Mouse (Mus musculus) CH12.LX (cell line): ENCODE measurements around the gene Dcst1.

Source experiments
- CTCF ChIP-seq, 2 experiments: IDR thresholded peaks in 1 of 2; conservative IDR thresholded peaks in 1 of 2; 2 replicates each; pipeline ENCODE4 v1.5.1; 2011 to 2012; ENCODE audit warnings: low read depth in 2 of 2, low read length in 2 of 2, improper control_type of control experiment in 1 of 2, inconsistent platforms in 1 of 2, mild to moderate bottlenecking in 1 of 2, moderate library complexity in 1 of 2
- EP300 ChIP-seq: IDR thresholded peaks from 2 replicates; pipeline ENCODE4 v1.6.1; 2011; ENCODE audit warnings: low read length, improper control_type of control experiment
- HCFC1 ChIP-seq: IDR thresholded peaks from 2 replicates; pipeline ENCODE4 v1.6.1; 2012; ENCODE audit warnings: low read depth, mild to moderate bottlenecking, inconsistent platforms, low read length, improper control_type of control experiment
- MAFK ChIP-seq: IDR thresholded peaks from 2 replicates; pipeline ENCODE4 v1.6.1; 2011; ENCODE audit warnings: low read length, improper control_type of control experiment; ENCODE audit not compliant: insufficient replicate concordance
- MYC ChIP-seq: IDR thresholded peaks from 2 replicates; pipeline ENCODE4 v1.6.1; 2011; ENCODE audit warnings: low read depth, mild to moderate bottlenecking, improper control_type of control experiment, low read length
- NELFE ChIP-seq: IDR thresholded peaks from 2 replicates; pipeline ENCODE4 v1.6.1; 2011; ENCODE audit warnings: low read depth, low read length, improper control_type of control experiment
- PAX5 ChIP-seq: IDR thresholded peaks from 2 replicates; pipeline ENCODE4 v1.6.1; 2012; ENCODE audit warnings: low read length, inconsistent platforms, mixed read lengths
- POLR2A ChIP-seq: IDR thresholded peaks from 2 replicates; pipeline ENCODE4 v1.6.1; 2011; ENCODE audit warnings: low read depth, mild to moderate bottlenecking, improper control_type of control experiment, low read length
- RAD21 ChIP-seq: IDR thresholded peaks from 2 replicates; pipeline ENCODE4 v1.6.1; 2011; ENCODE audit warnings: low read depth, mild to moderate bottlenecking, low read length, improper control_type of control experiment, moderate library complexity
- ZKSCAN1 ChIP-seq: IDR thresholded peaks from 2 replicates; pipeline ENCODE4 v1.6.1; 2012; ENCODE audit warnings: low read depth, inconsistent platforms, low read length, improper control_type of control experiment, borderline replicate concordance

- TF ChIP-seq EP300 (no peak), POLR2A (no peak), NELFE (no peak), RAD21 (no peak), CTCF (conservative IDR thresholded peaks at IDR 0.05 in 1 of 2, IDR thresholded peaks at IDR 0.05 in 1 of 2; ENCODE audit: low read depth in 2 of 2, low read length in 2 of 2) (no peak), MAFK (no peak), ZKSCAN1 (no peak), MYC (no peak), PAX5 (no peak), HCFC1 (no peak)
Measured at GRCm38 (mm10) chr3:89406887-89407286, 41.8 kb upstream of the Dcst1 start.
